Mouse (Mus musculus) neural tube, embryonic 15.5 days (tissue): Measurements from ENCODE around the gene Gm13694. TPM values are rescaled to one million over a fixed set of nuclear protein-coding genes. Genes with fewer than 3 reads are reported as not detected.
"Not testable (repeated sequence)": the region's sequence is repeated elsewhere in the genome, so short reads cannot be mapped to it uniquely, and the experiment has no call there.

Experiments used
- ATAC-seq: fragments of 200-750 bp; cut with Nextera tagmentation; 2 replicates; pipeline ENCODE4 v1.8.0; 2017; ENCODE audit warnings: mild to moderate bottlenecking, moderate TSS enrichment, moderate library complexity; ENCODE audit not compliant: low FRiP score
- H3K27ac ChIP-seq: fragments of 300-500 bp; sonication (generic); replicated peaks from 2 replicates; pipeline ENCODE4 v1.5.1; 2015; ENCODE audit warnings: mild to moderate bottlenecking, inconsistent platforms
- H3K27me3 ChIP-seq: fragments of 300-500 bp; sonication (generic); replicated peaks from 2 replicates; pipeline ENCODE4 v1.6.1; 2015; ENCODE audit warnings: inconsistent platforms
- H3K36me3 ChIP-seq: fragments of 300-500 bp; sonication (generic); 2 replicates; pipeline ENCODE4 v1.6.1; 2015; ENCODE audit warnings: inconsistent platforms
- H3K4me1 ChIP-seq: fragments of 300-500 bp; sonication (generic); 2 replicates; pipeline ENCODE4 v1.6.1; 2015; ENCODE audit warnings: inconsistent platforms
- H3K4me2 ChIP-seq: fragments of 300-500 bp; sonication (generic); 2 replicates; pipeline ENCODE4 v1.6.1; 2015; ENCODE audit warnings: inconsistent platforms, mild to moderate bottlenecking, moderate library complexity
- H3K4me3 ChIP-seq: fragments of 300-500 bp; sonication (generic); replicated peaks from 2 replicates; pipeline ENCODE4 v1.5.1; 2015; ENCODE audit warnings: mild to moderate bottlenecking, inconsistent platforms
- H3K9ac ChIP-seq: fragments of 300-500 bp; sonication (generic); replicated peaks from 2 replicates; pipeline ENCODE4 v1.6.1; 2015; ENCODE audit warnings: mild to moderate bottlenecking, inconsistent platforms
- H3K9me3 ChIP-seq: fragments of 300-500 bp; sonication (generic); replicated peaks from 2 replicates; pipeline ENCODE4 v1.6.1; 2016; ENCODE audit warnings: inconsistent platforms
- WGBS: fragments of 180-500 bp; shearing (Covaris S2); methylation state at CpG from one replicate; pipeline ENCODE4 v1.1.7; 2015; ENCODE audit warnings: mixed read lengths; 5-methylcytosine and 5-hydroxymethylcytosine counted together
- polyA plus RNA-seq: library from polyadenylated mRNA; unstranded; fragments of >200 nt; fragmentation: Nextera tagmentation; extraction: Ambion mirVana; gene quantifications from 2 replicates; pipeline ENCODE4 v1.2.1, GENCODE M21; 2015

The Gm13694 gene
- polyA plus RNA-seq, 1 experiment from 2014 or later, result not detected

DNA sequence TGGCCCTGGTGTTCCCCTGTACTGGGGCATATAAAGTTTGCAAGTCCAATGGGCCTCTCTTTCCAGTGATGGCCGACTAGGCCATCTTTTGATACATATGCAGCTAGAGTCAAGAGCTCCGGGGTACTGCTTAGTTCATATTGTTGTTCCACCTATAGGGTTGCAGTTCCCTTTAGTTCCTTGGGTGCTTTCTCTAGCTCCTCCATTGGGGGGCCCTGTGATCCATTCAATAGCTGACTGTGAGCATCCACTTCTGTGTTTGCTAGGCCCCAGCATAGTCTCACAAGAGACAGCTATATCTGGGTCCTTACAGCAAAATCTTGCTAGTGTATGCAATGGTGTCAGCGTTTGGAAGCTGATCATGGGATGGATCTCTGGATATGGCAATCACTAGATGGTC is 15.8 kb downstream of the Gm13694 start:
- not testable (repeated sequence) for ATAC-seq, H3K4me1 ChIP-seq, H3K36me3 ChIP-seq, H3K9me3 ChIP-seq, H3K27me3 ChIP-seq, H3K4me3 ChIP-seq, H3K9ac ChIP-seq, H3K4me2 ChIP-seq, H3K27ac ChIP-seq
- 86% methylated on average over 1 of the region's 3 CpGs for WGBS

DNA sequence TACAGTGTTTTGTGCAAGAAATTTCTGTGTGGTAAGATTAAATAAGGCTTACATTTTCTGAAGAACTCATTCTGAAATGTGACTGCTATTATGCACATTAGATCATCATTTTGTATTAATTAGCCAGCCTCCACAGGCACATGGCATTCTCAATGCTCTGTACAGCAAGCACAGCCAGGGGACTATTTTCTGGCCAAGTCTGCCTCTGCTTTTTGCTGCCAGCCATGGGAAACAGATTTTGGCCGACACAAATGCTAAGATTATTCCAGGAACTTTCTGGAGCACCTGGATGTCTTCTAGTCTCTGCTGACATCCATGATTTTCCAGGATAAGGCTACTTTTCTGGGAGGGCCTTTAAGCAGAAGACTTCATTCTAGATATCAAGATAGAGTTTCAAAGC is 30.2 kb downstream of the Gm13694 start:
- Histone ChIP-seq H3K27ac (no peak overlapping the region), H3K4me1 (no peaks in the 10 kb centered on the region), H3K4me2 (no peak overlapping the region), H3K27me3 (no peaks in the 10 kb centered on the region), H3K4me3 (no peak overlapping the region), H3K9me3 (no peaks in the 10 kb centered on the region), H3K9ac (no peak overlapping the region), H3K36me3 (no peaks in the 10 kb centered on the region)
- no peak for ATAC-seq
- WGBS, result 46% methylated on average over 1 of the region's 1 CpGs

DNA sequence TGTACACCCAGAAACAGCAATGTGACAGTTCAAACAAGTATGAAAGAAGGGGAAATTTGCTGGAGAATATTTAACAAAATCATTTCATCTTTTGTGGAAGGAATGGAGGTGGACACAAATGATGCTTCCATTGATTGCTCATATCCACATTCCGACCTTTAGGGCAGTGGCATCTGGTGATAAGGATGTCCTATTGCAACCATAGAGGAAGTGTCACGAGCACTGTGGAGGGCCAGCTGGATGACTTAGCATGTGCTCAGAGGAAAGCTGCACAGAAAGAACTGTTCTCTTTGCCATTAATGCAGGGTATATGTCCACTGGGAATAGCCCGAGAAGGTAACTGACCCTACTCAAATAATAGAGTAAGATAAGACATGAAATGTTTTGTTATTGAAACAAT is 31.1 kb downstream of the Gm13694 start:
- no peak overlapping the region for H3K4me2 ChIP-seq
- WGBS, result 88% methylated on average over 3 of the region's 3 CpGs
- H3K4me1 ChIP-seq, result no peaks in the 10 kb centered on the region
- no peaks in the 10 kb centered on the region for H3K36me3 ChIP-seq
- no peak overlapping the region for H3K27ac ChIP-seq
- no peak overlapping the region for H3K4me3 ChIP-seq
- no peak overlapping the region for H3K9ac ChIP-seq
- ATAC-seq, result no peak
- no peaks in the 10 kb centered on the region for H3K9me3 ChIP-seq
- H3K27me3 ChIP-seq, result no peaks in the 10 kb centered on the region

DNA sequence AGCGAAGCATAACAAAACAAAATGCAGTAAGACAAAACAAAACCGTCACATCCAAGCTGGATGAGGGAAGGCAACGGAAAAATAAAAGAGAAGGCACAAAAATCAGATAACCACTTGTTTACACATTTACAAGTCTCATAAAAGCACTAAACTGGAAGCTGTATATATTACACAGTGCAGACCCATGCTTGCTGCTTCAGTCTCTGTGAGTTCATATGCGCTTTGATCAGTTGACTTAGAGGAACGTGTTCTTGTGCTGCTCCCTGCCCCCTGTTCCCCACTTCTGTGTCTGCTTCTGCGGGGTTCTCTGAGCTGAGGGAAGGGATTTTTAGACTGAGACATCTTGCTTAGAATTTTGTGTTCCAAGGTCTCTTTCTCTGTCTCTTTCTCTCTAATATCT is 35.8 kb downstream of the Gm13694 start:
- no peaks in the 10 kb centered on the region for H3K27me3 ChIP-seq
- no peak overlapping the region for H3K27ac ChIP-seq
- no peaks in the 10 kb centered on the region for H3K36me3 ChIP-seq
- 77% methylated on average over 6 of the region's 6 CpGs for WGBS
- no peak overlapping the region for H3K4me2 ChIP-seq
- H3K4me3 ChIP-seq, result no peak overlapping the region
- no peaks in the 10 kb centered on the region for H3K4me1 ChIP-seq
- H3K9me3 ChIP-seq, result no peaks in the 10 kb centered on the region
- H3K9ac ChIP-seq, result no peak overlapping the region
- ATAC-seq, result no peak

DNA sequence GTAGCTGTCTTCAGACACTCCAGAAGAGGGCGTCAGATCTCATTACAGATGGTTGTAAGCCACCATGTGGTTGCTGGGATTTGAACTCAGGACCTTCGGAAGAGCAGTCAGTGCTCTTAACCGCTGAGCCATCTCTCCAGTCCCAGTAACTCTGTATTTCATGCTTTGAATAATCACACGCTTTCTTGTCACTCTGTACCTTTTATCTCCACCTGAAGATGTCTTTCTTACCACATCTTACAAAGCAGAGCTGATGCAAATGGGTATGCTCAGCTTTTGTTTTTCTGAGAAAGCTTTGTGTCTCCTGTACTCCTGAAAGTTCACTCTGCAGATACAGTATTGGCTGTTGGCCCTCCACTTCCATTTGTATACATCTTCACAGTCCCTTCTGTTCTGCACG is 37.6 kb downstream of the Gm13694 start:
- H3K9me3 ChIP-seq, H3K36me3 ChIP-seq, H3K4me2 ChIP-seq, ATAC-seq, H3K27me3 ChIP-seq, H3K4me1 ChIP-seq, H3K27ac ChIP-seq, H3K4me3 ChIP-seq, H3K9ac ChIP-seq: not testable (repeated sequence)
- 84% methylated on average over 5 of the region's 5 CpGs for WGBS

DNA sequence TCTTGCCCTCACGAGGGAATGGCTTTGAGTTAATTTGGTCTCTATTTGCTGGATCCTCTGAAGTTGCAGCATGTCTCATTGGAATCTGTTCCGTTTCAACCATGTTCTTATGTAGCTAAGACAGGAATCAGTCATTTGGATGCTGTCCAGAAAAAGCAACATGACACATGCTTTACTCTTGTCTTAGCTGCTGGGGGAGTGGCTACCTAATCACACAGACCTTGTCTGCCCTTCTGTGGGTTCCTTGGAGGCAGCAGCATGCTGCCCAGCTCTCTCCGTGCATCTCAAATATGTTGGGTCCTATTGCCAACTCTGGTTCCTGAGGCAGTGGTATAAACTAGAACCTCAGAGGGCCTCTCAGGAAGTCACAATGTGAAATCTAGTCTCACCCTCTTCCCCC is 39.6 kb downstream of the Gm13694 start:
- 82% methylated on average over 3 of the region's 3 CpGs for WGBS
- Histone ChIP-seq H3K36me3 (no peaks in the 10 kb centered on the region), H3K9ac (no peak overlapping the region), H3K4me2 (no peak overlapping the region), H3K9me3 (no peaks in the 10 kb centered on the region), H3K27ac (no peak overlapping the region), H3K27me3 (no peaks in the 10 kb centered on the region), H3K4me3 (no peak overlapping the region), H3K4me1 (no peaks in the 10 kb centered on the region)
- no peak for ATAC-seq

DNA sequence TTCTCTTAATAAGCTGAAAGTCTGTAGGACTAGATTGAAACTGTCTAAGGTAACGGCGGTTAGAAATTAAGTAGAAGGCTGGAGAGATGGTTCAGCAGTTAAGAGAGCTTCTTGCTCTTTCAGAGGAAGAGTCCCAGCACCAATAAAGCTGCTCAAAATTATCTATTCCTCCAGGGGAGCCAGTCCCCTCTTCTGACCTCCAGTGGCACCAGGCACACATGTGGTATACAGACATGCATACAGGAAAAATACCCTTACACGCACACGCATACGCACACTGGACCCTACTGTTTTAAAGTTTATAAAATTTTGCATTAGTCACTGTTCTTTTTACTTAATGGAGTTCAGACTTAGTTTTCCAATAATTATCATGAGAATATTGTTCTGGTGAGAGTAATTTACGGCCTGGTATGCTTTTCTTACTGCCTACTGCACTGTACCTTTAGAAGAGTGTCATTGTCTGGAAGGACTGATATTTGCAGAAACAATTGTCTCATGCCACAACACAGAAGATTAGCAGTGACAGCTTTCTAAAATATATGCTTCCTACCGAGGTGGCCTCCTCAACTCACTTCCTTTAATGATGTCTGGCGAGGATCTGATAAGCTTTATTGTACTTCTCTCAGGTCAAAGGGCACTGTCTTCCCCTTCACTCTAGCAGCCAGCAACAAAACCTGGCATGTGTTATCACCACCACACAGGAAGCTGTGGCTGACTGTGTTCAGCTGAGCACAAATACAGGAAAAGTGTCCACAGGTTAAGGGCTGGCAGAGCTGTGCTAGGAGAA is 41.0 kb downstream of the Gm13694 start:
- Histone ChIP-seq H3K4me2 (no peak overlapping the region), H3K9ac (no peak overlapping the region), H3K4me1 (no peaks in the 10 kb centered on the region), H3K4me3 (no peak overlapping the region), H3K27ac (no peak overlapping the region), H3K9me3 (no peaks in the 10 kb centered on the region), H3K27me3 (no peaks in the 10 kb centered on the region), H3K36me3 (no peaks in the 10 kb centered on the region)
- 74% methylated on average over 8 of the region's 8 CpGs for WGBS
- ATAC-seq, result no peak

DNA sequence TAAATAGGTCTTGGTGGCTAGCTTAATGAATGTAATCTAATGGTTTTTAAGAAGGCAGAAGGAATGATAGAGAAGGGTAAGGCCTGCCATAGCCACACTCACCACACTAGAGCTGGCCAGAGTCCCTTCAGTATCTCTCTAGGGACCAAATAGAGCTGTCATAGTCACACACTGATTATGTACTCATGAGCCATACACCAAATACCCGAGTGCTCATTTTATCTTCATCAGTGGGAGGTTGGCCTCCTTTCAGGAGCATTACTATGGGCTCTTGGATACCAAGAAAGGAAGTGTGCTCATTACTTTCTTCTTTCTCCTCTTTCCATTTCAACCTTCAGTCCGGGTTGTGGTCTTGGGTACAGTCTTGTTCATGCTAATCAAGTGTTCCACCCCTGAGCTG is 43.2 kb downstream of the Gm13694 start:
- no peak for ATAC-seq
- Histone ChIP-seq H3K9ac (no peak overlapping the region), H3K27ac (no peak overlapping the region), H3K9me3 (no peaks in the 10 kb centered on the region), H3K4me3 (no peak overlapping the region), H3K4me2 (no peak overlapping the region), H3K36me3 (no peaks in the 10 kb centered on the region), H3K27me3 (no peaks in the 10 kb centered on the region), H3K4me1 (no peaks in the 10 kb centered on the region)
- WGBS, result 81% methylated on average over 2 of the region's 2 CpGs

DNA sequence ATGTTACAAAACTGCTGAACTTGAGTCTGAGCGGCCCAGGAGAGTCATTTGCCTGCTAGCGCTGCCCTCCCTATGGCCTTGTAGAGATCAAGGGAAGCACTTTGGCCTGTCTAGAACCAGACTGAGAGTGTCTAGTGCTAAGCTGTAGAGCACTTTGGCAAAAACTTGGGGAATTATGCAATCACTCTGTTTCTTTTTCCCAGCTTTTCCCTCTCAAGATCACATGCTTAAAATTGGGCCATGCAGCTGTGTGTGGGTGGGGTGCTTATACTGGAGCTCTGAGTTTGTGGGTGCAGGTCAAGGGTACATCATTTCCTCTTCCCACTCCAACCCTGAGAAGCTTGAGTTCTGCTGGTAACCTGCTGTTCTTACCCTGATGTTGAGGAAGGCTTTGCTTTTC is 44.2 kb downstream of the Gm13694 start:
- Histone ChIP-seq H3K4me3 (no peak overlapping the region), H3K36me3 (no peaks in the 10 kb centered on the region), H3K9me3 (no peaks in the 10 kb centered on the region), H3K27me3 (no peaks in the 10 kb centered on the region), H3K4me2 (no peak overlapping the region), H3K27ac (no peak overlapping the region), H3K4me1 (no peaks in the 10 kb centered on the region), H3K9ac (no peak overlapping the region)
- WGBS, result 88% methylated on average over 2 of the region's 2 CpGs
- ATAC-seq, result no peak

DNA sequence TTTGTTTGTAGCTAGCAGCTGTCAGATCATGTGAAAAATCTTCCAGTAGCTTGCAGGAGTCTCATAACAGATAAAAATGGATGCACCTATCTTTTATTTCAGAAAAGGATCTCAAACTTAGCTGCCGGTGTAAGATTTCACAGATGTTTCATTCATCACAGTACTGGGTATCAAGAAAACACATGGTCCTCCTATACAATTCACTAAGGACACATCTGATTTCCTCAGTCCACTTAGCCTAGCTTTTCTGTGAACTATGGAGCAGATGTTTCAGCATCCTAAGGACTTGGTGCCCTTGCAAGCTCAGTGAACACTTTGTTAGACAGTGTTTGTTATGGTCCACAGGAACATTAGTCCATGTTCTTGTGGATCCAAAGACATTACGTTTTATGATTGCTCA is 44.6 kb downstream of the Gm13694 start:
- no peaks in the 10 kb centered on the region for H3K4me1 ChIP-seq
- no peak overlapping the region for H3K4me3 ChIP-seq
- H3K9me3 ChIP-seq, result no peaks in the 10 kb centered on the region
- H3K27ac ChIP-seq, result no peak overlapping the region
- no peak overlapping the region for H3K9ac ChIP-seq
- H3K36me3 ChIP-seq, result no peaks in the 10 kb centered on the region
- 87% methylated on average over 2 of the region's 2 CpGs for WGBS
- ATAC-seq, result no peak
- no peak overlapping the region for H3K4me2 ChIP-seq
- no peaks in the 10 kb centered on the region for H3K27me3 ChIP-seq

DNA sequence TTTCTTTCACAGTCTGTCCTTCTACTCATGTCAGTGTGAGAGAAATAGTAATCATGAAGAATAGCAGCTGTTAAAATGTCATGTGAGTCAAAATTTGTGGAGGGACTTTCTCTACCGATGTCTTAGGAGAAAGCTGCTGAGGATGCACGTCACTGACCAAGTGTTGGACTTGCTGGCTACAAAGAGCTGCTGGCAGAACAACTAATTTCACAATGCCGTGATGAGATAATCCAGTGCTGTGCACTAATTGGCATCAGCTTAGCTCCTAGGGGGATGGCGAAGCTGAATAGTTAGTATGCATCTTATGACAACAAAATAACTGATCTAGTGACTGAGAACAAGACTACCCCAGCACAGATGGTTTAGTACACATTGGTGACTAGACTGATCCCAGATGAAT is 46.5 kb downstream of the Gm13694 start:
- Histone ChIP-seq H3K36me3 (no peaks in the 10 kb centered on the region), H3K4me2 (no peak overlapping the region), H3K27ac (no peak overlapping the region), H3K4me3 (no peak overlapping the region), H3K4me1 (no peaks in the 10 kb centered on the region), H3K9ac (no peak overlapping the region), H3K9me3 (no peaks in the 10 kb centered on the region), H3K27me3 (no peaks in the 10 kb centered on the region)
- WGBS, result 61% methylated on average over 4 of the region's 4 CpGs
- no peak for ATAC-seq
